Mouse (Mus musculus) cerebellum, postnatal 4 days (tissue): ENCODE measurements around the gene Zfp280d.

Source experiments
- DNase-seq, 2 experiments: peaks; one replicate each; pipeline ENCODE4 v3.0.0; 2022; ENCODE audit warnings: low spot score in 2 of 2, mixed read lengths in 1 of 2

The Zfp280d gene

GRCm38 (mm10) chr9:72274677-72275076, at the start of gene Zfp280d:
Gene Zfp280d (plus strand): TSS chr9:72274860.
- DNase-seq, result peak; percentile 72 to 90

DNA sequence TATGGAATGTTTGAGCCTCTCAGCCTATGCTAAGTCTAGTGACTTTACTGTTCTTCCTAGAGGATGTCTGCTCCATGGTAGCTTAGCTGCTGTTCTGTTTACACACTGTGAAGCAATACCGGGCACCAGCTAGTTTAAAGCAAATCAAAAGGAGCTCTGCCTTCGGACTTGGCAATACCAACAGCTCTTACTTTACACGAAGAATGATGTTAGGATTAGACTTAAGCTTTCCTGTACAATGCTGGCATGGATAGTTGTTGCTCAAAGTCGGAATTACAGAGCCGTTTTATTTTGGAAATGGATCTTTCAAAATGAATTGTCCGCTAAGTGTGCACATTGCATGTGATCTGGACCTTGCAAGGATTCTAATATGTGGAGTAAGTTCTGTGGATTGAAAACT, 48.1 kb upstream of the Zfp280d start:
- no peak for DNase-seq

- no peak for DNase-seq
These were observed 22.0 kb upstream of the Zfp280d start for GRCm38 (mm10) chr9:72252656-72253055.

GRCm38 (mm10) chr9:72255227-72255626, 19.4 kb upstream of the Zfp280d start:
- DNase-seq, result no peak

GRCm38 (mm10) chr9:72256646-72257045, 18.0 kb upstream of the Zfp280d start:
- no peak for DNase-seq

- DNase-seq, result no peak
These were observed 14.3 kb upstream of the Zfp280d start for GRCm38 (mm10) chr9:72260337-72260736.

DNA sequence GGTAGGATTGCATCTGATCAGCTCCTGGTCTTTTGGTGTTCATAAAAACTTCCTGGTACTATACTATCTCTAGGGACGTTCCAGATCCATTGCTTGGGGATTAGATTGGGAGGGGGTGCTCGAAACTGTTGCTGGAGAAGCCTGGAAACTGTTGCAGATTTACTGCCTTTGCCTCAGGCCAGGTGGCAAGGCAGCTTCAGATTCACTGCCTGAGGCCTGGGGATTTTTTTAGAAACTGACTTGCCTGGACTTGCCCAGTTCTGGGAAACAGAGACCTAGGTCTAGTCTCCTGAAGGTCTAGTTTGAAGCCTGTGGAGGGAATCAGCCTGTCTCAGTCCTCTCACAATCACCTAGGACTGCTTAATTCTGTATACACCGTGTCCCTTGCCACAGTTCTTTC, 9.8 kb upstream of the Zfp280d start:
- no peak for DNase-seq

- no peak for DNase-seq
These were observed 4.5 kb upstream of the Zfp280d start for GRCm38 (mm10) chr9:72270146-72270545.

DNA sequence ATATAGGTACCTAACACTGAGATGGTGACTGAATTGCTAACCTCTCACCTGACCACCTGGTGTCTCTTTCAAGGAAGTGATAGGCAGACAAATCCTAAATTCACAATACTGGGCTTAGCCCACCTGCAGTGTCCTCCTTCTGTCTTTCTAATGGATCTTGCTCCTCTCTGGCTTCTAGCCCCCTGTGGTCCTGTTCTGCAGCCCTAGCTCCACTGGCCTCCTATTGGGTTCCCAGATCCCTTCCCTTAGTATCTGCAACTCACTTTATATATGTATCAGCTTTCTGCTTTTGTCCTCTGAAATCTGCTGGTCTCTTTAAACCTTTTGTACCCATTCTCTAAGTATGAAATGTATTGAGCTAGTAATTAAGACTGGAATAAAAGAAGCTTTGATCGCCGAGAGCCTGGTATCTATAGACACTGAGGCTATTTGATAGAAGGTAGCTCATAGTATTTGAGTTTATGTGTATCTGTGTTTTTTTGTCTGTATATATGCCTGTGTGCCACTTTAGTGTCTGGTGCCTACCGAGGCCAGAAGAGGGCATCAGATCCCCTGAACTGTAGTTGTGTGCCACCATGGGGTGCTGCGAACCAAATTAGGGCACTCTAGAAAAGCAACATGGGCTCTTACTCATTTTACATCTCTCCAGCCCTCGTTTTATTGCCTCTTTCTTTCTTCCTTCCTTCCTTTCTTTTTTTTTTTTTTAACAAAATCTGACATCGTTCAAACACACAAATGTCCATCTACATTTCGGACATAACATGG, 832 bp upstream of the Zfp280d start:
- DNase-seq, result no peak

DNA sequence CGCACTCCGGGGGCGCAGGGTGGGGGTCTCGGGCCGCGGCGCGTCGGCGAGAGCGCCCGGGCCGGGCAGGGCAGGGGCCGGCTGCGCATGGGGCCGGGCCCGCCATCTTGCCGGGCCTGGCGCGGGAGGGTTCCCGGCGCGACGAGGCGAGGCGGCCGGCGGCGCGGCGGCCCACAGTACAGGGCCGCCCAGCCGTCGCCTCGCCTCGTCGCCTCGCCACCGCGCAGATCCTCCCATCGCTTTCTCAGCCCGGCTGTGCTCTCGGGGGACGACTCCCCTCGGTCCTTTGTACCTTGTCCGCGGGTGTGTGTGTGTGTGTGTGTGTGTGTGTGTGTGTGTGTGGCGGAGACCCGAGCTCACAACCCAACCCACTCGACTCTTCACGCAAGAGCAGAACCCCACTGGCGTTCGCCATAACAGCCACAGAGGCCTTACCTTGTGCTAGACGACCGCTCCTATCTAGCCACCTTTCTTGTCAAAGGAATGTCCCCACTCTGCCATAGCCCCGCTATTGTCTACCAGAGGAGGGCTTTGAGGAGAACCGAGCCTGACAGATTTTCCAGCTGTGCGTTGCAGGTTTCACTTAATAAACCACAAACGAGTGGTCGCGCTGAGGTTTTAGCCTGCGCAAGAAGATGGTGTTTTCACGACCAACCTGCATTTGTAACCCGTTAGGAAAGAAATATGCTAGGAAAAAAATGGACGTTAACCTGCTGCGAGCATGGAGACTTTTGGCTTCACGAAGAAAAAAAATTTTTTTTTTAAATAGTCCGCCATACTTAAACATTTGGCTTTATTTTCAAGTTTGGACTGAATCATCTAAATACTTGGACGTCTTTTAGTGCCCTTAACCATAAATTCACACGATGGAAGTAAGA, 680 bp downstream of the Zfp280d start:
- DNase-seq, result peak; percentile 31 to 59

DNA sequence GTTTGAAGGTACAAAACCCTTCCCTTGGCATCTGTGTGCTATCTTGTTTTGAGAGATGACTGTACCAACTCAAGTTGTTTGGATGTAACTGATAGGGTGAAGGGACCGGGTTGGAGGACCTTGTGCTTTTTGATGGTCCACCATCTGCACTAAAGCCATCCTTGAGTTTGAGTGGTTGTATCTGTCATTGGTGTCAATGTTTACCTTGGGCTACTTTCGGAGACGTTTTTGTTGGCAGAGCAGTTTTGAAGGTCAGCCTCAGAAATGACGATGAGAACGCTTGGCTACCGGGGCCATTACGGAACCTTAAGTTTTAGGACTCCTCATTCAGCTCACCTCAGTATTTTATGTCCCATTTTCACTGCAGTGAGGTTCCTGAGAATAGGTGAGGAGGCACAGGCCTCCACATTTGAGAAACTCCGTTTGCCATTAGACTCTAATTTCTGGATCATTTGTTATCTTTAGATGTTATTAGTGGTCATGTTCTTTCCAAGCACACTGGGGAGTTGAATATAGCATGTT, 1.4 kb downstream of the Zfp280d start:
- DNase-seq, result no peak

GRCm38 (mm10) chr9:72276941-72277340, 2.3 kb downstream of the Zfp280d start:
- DNase-seq, result no peak

DNA sequence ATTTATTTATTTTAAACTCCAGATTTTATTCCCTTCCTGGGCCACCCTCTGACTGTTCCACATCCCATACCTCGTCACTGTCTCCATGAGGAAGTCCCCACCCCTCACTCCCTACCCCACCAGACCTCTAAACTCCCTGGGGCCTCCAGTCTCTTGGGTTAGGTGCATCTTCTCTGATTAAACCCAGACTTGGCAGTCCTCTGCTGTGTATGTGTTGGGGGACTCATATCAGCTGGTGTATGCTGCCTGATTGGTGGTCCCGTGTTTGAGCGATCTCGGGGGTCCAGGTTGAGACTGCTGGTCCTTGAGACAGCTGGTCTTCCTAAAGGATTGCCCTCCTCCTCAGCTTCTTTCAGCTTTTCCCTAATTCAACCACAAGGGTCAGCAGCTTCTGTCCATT, 5.3 kb downstream of the Zfp280d start:
- no peak for DNase-seq

GRCm38 (mm10) chr9:72287696-72288095, 13.0 kb downstream of the Zfp280d start:
- DNase-seq, result no peak

- DNase-seq, result no peak
These were observed 13.6 kb downstream of the Zfp280d start for GRCm38 (mm10) chr9:72288210-72288609.

DNA sequence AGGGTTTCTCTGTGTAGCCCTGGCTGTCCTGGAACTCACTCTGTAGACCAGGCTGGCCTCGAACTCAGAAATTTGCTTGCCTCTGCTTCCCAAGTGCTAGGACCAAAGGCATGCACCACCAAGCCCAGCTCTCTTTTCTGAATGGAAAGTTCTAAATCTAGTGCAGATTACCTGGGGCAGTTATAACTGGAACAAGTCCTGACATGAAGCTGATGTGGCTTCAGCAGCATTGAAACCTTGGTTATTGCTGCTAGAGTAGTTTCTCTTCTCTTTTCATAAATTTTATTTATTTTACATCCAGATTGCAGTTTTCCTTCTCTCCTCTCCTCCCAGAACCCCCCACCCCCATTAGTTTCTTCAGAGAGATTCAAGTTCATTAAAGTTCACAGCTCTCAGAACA, 14.4 kb downstream of the Zfp280d start:
- DNase-seq, result no peak

- no peak for DNase-seq
These were observed 19.4 kb downstream of the Zfp280d start for GRCm38 (mm10) chr9:72294076-72294475.

DNA sequence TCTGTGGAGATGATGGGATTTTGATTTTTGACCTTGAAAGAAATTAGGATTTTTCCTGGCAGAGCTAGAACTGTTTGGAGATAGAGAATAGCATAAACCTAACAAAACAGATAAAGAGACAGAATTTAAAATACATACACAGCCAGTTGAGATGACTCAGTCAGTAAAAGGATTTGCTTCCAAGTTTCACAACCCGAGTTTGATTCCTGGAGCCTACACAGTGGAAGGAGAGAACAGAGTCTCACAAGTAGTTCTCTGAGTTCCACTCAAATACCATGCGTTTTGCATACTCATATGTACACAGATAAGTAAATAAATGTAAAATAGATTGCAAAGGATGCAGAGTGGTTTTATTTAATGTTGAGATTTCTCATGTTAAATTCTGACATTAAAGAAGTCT, 35.1 kb downstream of the Zfp280d start:
- DNase-seq, result no peak

DNA sequence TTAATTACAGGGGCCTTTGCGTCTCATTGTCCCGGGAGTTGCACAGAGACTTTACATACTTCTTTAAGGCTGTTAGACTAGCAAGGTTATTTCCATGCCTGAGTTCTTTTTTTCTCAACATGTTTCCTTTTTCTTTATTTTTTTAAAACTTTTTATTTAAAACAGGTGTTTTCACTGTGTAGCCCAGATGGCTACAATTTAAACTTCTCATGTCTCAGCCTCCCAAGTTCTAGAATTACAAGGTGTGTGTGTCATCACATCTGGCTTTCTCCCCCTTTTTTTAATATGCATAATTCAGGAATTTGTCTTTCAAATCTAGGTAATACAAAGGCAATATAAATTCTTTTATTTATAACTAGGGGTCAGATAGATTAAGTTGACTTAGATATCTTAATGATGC, 58.6 kb downstream of the Zfp280d start:
- no peak for DNase-seq

- DNase-seq, result no peak
These were observed 61.4 kb downstream of the Zfp280d start for GRCm38 (mm10) chr9:72336069-72336468.

GRCm38 (mm10) chr9:72339119-72339518, 64.5 kb downstream of the Zfp280d start:
- DNase-seq, result no peak

GRCm38 (mm10) chr9:72343844-72344243, 69.2 kb downstream of the Zfp280d start:
- no peak for DNase-seq

GRCm38 (mm10) chr9:72372359-72372758, 97.7 kb downstream of the Zfp280d start:
- no peak for DNase-seq
